Mouse (Mus musculus) adrenal gland, adult 18-20 months (tissue): ENCODE measurements around the gene Tmco4. TPM values are rescaled to one million over a fixed set of nuclear protein-coding genes. Genes with fewer than 3 reads are reported as not detected.
"Not testable (repeated sequence)": the region's sequence is repeated elsewhere in the genome, so short reads cannot be mapped to it uniquely, and the experiment has no call there.

Source experiments
- DNase-seq, 2 experiments: peaks; one replicate each; pipeline ENCODE4 v3.0.0; 2021 to 2022; ENCODE audit warnings: low spot score in 2 of 2
- total RNA-seq, 2 experiments: library from RNA; stranded (reverse); gene quantifications; 1 replicate in 1 of 2; 2 replicates in 1 of 2; pipeline ENCODE4 v1.2.3; 2021

The Tmco4 gene
- total RNA-seq, 2 experiments from 2014 or later: 15.1 to 19.0 TPM

DNA sequence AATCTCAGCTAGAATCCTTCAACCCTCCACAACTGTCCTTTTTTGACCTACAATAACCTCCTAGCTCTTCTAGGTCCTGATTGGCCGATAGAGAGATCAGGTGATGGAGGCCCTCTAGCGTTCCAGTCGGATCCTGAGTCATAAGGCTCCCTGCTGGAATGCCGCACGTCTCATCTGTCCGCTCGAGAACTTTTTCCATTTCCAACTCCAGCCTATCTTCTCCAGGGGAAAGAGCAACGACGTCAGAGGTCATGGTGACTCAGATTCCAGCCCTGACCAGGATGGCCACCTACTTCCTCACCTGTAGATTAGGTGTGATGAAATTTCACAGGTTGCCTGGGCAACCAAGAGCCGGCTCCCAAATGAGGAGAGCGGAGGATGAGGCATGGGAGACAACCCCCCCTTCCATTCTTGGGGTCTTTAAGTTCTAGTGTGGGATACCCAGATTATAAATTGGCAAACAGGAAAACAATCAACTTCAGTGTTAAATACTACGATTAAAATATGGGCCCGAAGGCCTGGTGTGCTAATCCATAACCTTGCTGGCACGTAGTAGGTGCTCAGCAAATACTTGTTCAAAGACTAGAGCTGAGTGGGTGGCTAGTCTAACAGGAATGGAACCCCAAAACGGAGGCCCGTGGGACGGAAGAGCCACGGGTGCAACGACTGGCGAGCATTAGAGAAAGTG lies 405 bp upstream of the Tmco4 start:
- peak; percentile 58 to 62 for DNase-seq

DNA sequence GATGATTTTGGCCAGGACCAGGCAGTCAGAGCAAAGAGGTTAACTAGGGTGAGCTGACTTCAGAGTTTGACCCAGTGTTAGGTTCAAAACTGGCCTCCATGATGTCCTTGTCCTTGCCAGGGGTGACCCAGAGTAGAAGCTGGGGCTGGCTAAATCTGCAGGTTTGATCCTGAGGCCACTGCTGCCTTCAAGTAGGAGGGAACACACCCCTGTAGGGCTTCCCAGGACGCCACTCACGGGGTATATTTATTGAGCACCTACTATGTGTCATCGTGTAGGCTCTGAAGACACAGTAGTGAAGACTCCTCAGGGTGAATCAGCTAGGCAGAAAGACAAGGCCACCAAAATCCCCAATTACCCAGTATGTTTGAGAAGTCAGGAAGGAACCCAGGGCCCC lies 1.0 kb downstream of the Tmco4 start:
- no peak for DNase-seq

DNA sequence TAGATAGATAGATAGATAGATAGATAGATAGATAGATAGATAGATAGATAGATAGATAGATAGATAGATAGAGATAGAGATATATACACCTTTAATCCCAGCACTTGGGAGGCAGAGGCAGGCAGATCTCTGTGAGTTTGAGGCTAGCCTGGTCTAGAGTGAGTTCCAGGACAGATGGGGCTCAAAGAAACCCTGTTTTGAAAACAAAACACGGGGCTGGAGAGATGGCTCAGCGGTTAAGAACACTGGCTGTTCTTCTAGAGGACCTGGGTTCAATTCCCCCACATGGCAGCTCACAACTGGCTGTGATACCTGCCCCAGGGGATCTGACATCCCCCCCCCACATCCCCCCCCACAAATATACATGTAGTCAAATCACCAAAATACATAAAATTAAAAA lies 1.9 kb downstream of the Tmco4 start:
- not testable (repeated sequence) for DNase-seq

DNA sequence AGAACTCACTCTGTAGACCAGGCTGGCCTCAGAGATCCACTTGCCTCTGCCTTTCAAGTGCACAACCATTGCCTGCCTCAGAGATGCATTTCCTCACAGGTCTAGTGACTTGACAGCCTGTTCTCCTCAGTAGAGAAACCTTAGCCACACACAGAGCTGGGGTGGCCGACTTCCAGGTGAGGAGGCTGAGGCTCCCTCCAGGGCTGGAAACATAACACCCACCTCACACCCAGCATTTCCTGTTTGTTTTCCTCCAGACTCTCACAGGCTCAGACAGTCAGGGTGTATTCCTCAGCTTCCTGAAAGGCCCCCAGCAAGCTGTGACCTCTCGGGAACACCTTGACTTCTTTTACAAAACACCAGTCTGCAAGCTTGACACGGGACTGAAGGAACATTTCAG lies 2.5 kb downstream of the Tmco4 start:
- no peak for DNase-seq

DNA sequence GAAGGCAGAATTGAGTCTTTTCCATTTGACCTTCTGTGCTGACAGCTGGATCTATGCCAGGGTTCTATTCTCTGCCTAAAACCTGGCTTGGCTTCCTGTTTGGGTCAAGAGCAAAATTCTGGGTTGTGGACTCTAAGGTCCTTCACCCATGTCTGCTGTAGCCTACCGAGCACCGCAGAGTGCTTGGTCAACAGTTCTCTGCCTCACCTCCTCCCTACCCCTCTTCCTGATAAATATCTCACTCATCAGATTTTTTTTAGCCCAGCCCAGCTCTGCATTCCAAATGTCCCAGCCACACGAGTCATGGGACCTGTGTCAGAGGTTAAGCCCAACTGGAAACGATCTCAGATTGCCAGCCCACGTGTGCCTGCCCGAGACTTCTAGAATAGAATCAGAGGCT lies 3.4 kb downstream of the Tmco4 start:
- DNase-seq: no peak

DNA sequence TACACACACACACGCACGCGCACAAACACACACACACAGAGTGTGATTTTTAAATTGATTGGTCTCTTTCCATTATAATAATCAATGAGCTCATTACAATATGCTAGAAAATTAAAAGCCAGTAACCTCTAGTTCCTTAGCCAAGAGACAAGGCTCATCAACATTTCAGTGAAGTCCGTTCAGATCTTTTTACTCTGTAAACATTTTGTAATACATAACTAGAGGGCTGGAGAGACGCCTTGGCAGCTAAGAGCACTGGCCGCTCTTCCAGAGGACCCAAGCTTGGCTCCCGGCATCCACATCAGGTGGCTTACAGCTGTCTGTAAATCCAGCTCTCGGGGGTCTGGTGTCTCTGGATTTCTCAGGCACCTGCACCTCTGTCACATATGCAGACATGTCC lies 7.3 kb downstream of the Tmco4 start:
- DNase-seq: no peak

DNA sequence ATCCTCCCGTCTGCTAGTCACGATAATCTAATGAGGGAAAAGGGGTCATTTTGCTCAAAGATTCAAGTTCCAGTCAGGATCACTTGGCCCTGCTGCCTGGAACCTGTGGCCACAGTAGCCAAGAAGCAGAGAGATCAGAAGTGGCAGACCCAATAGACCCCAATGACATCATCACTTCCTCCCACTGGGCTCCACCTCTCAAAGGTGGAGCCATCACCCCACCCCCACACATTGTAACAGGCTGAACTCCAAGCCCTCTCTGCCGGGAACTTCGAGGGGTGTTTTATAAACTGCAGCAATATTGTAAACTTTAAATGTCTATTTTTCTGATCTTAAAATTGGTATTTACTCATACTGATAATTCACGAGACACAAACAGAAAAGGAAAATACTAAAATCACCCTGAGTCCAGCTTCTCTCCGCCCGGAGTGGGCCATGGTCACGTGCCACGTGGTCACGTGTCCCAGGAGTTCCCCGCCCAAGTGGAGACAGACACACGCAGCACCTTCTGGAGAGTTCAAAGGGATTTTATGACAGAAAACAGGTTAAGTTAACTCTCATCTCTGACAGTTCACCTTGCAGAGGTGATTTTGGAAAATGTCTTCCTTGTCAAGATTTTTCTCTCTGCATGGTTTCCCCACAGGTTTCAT lies 8.2 kb downstream of the Tmco4 start:
- DNase-seq: no peak

DNA sequence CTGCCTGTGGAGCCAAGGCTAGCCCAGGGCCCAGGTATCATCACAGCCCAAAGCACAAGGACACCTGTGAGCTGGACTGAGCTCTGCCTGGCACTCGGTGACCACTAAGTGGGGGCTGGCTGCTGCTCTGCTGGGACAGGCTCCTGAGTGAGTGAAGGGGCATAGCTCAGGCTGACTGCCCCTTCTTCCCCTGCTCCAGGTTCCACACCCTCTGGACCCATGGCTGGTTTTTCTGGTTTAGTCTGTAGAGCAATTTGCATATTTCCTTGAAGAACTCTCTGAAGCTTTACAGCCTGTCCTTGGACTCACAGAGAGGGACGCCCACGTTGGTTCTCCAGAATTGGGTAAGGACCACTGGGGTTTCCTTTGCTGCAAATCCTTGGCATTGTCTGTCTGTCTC lies 10.7 kb downstream of the Tmco4 start:
- DNase-seq: no peak

DNA sequence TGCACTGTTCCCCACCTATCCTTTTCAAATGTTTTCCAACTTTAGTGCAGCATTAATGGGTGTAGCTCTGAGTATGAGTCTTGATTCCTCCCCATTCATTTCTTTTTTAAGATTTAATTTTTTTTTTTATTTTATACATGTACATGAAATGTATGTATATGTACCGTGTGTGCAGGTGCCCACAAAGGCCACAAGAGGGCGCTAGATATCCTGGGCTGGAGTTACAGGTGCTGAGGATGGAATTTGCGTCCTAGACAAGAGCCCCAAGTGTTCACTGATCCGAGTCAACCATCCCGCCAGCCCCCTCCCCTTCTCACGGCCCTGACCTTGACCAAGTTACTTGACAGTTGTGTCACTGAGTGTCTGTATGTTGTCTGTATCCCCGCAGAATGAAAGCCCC lies 12.1 kb downstream of the Tmco4 start:
- no peak for DNase-seq

DNA sequence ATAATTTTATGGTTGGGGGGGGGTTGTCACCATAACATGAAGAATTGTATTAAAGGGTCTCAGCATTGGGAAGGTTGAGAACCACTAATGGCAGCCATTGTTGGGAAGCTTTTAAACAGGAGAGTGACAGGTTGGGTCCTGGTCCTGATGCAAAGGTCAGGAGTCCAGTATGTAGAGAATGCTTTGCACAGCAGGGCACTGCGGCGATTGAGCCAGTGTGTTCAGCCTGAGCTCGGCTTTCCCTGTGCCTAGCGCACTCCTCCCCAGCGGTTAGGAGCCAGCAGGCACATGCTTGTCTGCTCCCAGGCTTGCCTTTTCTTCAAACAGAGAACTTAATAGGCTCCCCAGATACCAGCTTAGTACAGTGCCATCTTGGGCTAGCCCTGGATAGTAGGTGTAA lies 13.6 kb downstream of the Tmco4 start:
- no peak for DNase-seq

DNA sequence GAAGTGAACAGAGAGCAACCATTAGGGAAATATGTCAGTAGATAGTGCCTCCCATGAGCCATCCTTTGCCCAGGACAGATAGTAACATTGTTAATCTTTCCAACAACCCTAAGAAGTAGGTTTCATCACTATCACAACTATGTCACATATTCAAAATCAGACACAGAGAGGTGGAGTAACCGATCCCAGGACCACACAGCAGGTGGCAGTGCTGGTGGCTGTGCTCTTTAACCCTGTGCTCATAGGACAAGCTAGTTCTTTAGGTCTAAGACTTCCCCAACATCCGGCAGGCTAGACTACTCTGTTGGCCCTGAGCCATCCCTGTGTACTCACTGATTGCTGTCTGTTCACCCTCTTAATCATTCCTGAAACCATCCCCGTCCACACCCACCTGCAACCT lies 21.7 kb downstream of the Tmco4 start:
- no peak for DNase-seq

DNA sequence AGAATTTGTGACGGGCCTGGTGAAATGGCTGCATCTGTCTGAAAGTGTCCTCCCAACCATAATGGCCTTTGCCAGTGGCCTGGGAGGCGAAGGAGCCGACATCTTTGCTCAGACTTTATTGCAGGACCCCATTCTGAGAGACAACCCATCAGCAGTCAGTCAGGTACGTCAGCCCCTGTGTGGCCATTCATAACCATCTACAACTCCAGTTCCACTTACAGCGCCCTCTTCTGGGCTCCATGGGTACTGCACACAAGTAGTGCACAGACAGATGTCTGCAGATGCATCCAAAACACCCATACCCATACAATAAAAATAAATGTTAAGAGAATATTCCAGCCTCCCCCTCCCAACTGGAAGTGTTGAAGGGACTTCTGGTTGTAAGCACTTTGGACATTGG lies 23.7 kb downstream of the Tmco4 start:
- DNase-seq: no peak

DNA sequence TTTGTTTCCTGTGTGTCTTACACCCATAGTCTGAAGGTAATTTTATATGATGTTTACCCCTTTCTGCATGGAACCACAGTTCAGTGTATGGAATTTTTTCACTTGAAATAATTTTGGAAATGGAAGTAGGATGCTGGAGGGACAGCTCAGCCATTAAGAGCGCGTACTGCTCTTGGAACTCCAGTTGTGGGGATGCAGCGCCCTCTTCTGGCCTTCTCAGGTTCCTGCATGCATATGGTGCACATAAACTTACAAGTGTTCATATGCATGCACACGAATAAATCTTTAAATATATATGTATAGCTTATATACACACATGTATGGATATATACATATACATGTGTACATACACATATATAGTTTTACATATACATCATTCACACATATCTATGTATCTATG lies 24.4 kb downstream of the Tmco4 start:
- no peak for DNase-seq

DNA sequence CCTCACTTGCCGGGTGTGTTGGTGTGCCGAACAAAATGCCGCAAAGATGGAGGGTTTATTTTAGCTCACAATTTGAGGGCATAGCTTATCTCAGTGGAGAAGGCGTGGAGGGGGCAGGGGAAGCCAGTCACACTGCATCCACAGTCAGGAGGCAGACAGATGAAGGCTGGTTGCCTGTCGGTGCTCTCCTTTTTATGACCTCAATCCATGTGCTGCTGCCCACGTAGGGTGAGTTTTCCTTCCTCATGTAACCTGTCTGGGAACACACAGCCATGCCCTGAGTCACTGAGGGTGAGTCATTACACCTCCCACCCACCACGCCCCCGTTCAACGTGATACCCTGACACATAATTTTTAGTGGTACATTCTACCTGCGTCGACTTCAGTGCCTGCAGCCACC lies 25.9 kb downstream of the Tmco4 start:
- no peak for DNase-seq

DNA sequence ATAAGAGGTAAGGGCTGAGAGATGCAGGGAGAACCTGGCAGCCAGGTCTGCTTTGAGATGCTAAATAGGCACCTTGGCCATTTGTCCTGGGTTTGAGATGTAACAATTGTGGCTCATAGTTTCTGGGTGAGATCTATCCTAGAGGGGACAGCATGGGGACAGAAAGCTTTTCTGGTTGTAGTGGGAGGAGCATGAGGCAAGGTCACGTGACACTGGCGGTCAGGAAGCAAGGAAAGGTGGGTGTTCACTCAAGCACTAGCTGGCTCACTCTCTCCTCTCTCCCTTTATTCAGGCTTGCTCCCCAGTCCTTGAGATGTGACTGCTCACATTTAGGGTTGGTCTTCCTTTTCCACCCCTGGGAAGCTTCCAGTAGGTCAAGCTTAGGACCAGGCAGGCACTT lies 28.3 kb downstream of the Tmco4 start:
- no peak for DNase-seq

DNA sequence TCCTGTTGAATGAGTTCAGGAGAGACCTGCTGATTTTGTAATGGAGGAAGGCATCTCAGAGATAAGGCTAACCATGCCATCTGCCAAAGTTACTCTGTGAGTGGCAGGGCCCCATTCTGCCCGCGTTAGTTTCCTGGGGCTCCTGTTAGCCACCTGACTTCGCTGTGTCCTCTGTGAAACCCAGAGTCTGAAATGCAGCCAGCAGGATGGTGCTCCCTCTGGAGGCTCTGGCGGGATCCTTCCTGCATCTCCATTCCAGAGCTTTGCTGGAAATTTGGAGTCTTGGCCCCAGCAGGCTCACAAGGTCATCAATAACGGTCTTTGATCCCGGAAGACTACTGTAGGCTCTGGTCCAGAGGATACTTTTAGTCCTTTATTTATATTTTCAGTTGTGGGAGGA lies 28.7 kb downstream of the Tmco4 start:
- peak in 1 of 2 experiments; percentile 28 for DNase-seq

DNA sequence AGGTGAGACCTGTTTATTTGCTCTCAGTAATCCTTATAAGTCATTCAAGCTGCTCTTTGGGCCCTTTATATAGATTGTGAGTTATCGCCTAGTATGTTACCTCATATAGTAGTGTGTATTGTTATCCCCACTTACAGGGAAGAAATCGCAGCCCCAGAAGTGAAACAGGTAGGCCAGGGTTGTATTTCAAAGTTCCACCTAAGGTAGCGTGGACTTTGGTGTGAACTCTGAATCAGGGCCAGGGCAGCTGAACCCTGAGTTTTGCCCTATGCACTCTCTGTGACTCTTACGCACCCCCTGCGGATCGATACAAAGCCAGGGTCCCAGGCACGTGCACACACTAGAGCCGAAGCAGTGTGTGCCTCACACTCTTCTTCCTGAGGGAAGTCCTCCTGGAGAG lies 31.4 kb downstream of the Tmco4 start:
- DNase-seq: no peak

DNA sequence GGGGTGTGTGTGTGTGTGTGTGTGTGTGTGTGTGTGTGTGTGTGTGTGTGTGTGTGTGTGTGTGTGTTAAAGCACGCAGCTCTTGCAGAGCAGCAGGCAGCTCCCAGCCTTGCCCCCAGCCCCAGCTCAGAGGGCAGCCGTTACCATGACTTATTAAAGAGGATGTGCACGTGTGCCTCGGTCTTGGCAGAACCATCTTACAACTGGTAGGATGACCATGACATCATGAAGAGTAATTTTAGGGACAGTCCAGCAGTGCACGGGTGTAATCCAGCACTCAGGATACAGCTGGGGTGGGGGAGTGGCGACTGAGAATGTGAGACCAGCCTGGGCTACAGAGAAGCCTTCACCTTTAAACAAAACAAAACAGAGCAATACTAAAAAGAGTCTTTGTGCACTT lies 32.5 kb downstream of the Tmco4 start:
- DNase-seq: no peak

DNA sequence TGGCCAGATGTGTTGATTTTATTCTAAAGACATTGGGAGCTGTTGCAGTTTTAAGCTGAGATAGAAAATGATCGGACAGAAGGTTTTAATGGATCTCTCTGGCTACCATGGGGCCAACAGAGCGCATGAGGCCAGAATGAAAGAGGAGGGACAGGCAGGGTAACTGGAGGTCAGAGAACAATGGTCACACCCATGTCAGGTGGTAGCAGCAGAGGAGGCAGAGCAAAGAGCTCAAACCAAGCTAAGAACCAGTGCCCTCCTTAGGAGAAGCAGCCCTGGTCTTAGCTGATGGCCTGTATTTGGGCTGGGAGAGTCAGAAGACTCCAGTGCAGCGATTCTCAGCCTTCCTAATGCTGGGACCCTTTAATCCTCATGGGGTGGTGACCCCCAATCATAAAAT lies 34.7 kb downstream of the Tmco4 start:
- no peak for DNase-seq

DNA sequence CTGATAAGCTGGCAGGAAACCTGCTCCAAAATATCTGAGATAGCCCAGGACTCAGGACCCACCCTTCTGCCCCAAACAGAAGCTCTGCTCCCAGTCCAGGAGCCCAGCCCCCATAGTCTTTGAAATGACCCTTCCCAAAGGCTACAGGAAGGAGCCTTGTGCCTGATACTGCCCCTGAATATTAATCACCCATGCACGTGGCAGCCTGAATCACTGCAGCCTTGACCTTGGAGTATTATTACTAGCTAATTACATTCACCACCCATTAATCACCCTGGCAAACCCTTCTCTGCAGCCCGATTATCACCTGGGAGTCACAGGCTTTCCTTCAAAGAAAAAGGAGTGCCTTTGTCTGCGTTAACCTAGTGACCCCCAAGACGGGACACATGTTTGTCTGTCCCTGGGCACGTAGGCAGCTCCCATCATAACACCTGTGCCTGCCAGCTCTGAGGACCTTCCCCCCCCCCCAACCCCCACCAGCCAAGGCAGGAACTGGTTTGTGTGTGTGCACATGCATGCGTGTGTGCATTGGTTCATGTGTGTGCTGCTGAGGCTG lies 35.4 kb downstream of the Tmco4 start:
- DNase-seq: peak in 1 of 2 experiments; percentile 32

DNA sequence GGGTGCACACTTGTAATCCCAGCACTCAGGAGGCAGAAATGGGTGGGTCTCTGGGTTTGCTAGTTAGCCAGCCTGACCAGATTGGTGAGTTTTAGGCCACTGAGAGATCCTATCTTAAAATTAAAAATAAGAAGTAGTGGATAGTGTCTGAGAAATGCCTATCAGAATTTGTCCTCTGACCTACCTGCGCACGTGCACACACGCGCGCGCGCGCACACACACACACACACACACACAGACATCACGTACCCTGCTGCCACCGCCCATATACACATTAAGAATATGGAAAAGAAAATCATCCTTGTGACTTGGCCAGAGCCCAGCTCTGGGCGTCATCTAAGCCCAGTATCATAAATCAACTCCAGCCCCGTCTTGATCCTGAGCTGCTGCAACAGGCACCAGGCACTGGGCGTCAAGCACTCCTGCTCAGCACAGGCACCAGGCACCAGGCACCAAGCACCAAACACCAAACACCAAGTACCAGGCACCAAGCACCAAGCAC lies 38.6 kb downstream of the Tmco4 start:
- DNase-seq: no peak

DNA sequence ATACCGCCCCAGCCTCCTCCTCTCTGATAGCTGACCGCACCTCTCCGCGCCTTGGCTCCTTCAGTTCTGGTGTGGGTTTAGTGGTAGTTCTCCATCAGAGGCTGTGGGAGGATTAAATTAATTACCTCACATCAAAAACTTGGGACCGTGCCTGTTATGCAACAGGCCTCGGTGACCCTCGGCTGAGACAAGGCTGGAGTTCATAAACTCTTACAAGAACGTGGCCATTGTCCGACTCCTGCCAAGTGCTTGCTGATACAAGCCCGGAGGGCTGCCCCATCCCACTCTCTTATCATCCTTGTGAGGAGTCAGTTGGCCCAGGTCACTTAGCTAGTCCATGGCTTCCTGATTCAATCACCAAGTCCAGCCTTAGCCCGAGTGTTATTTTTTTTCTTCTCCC lies 40.6 kb downstream of the Tmco4 start:
- no peak for DNase-seq

DNA sequence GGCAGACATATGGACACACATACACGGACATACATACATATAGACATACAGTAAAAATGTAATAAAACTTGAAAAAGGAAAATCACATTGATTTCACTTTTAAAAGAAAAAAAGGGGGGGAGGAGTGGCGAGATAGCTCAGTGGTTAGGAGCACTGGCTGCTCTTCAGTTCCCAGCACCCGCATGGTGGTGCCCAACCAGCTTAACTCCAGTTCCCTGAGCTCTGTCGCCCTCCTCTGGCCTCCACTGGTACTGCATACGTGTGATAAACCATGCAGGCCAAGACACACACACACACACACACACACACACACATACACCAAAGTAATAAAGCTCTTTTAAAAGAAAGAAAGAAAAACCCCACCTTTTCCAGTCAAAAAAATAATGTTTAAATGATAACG lies 42.1 kb downstream of the Tmco4 start:
- no peak for DNase-seq
